Mouse (Mus musculus): ENCODE results near the gene Rab3gap1.

- TF ChIP-seq USF2 (conservative IDR thresholded peaks at IDR 0.05; ENCODE audit: low read depth, low read length) (no peak), USF1 (IDR thresholded peaks at IDR 0.05; ENCODE audit: low read depth, low read length) (no peak), E2F4 (IDR thresholded peaks at IDR 0.05; ENCODE audit: insufficient replicate concordance, low read depth, low read length) (no peak), CTCF (conservative IDR thresholded peaks at IDR 0.05 in 1 of 2, IDR thresholded peaks at IDR 0.05 in 1 of 2; ENCODE audit: low read depth in 2 of 2, low read length in 2 of 2) (no peak), JUN (IDR thresholded peaks at IDR 0.05; ENCODE audit: insufficient read depth, low read depth, low read length) (no peak), SMC3 (IDR thresholded peaks at IDR 0.05; ENCODE audit: low read depth, low read length) (no peak)
Observed at GRCm38 (mm10) chr1:127952276-127952675, 83.7 kb downstream of the Rab3gap1 start.
